Mouse (Mus musculus): ENCODE results near the gene Avpi1. TPM values are rescaled to one million over a fixed set of nuclear protein-coding genes. Genes with fewer than 3 reads are reported as not detected.

Avpi1 gene
- total RNA-seq, 2 experiments from 2014 or later: 11.5 to 11.8 TPM

DNA sequence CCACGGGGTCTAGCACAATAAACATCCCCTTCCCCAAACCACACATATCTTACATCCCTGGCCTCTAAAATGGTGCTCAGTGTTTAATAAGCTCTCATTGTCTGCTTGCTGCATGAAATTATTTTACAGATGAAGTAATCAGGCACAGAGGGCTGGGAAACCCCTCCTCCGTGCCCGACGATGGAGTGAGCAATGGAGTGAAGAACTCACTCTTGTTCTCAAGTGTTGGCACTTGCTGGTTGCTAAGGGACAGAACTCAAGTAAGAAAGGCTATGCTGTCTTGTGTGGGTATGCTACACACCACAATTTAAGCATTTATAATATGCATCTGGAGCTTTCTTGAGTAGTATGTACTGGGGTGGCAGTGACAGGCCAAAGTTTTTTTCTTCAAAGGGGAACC lies 16.4 kb upstream of the Avpi1 start:
- DNase-seq (ENCODE audit: low spot score in 2 of 2): no peak

DNA sequence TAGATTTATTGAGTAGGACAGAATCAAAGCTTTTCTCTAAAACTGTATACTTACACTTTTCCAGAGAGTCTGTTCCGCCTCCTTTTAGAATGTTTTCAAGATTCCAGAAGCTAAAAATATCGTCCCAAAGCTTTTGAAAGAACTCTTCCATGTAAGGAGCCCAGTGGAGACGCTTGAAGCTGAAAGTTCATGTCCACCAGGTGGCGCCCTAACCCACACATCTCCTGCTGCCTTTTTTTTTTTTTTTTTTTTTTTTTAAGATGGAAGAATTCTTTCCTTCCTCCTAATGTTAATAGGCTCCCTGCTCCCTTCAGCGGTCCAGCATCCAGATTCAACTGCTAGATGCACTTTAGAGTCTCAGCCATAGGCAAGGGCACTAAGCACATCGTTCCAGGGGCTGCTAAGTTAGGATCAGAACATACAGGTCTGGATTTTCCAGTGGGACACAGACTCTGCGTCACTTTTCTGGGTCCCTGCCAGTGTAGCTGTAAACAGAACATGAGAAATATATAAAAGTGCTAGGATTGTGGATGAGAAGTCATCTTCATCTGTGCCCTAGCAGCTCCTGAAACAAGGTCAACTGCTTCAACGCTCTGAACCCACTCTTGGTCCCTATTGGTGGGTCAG lies 15.8 kb upstream of the Avpi1 start:
- peak; percentile 77 to 88 for DNase-seq (ENCODE audit: low spot score in 2 of 2)

GRCm38 (mm10) chr19:42144067-42144466 lies 15.2 kb upstream of the Avpi1 start:
- DNase-seq (ENCODE audit: low spot score in 2 of 2): no peak

DNA sequence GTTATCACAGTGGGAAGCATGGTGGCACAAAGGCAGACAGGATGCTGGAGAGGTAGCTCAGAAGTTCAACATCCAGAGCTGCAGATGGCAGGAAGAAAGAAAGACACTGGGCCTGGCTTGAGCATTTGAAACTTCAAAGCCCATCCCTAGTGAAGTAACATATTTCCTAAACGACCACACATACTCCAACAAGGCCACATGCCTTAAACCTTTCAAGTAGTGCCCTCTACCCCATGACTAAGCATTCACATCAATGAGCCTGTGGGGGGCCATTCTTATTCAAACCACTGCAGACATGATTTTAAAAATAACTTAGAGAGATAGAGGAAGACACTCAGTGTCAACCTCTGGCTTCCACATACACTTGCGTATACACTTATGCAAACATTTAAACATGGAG lies 13.9 kb upstream of the Avpi1 start:
- no peak for DNase-seq (ENCODE audit: low spot score in 2 of 2)

GRCm38 (mm10) chr19:42141998-42142397 lies 13.1 kb upstream of the Avpi1 start:
- DNase-seq (ENCODE audit: low spot score in 2 of 2): no peak

GRCm38 (mm10) chr19:42139724-42140517 lies 11.1 kb upstream of the Avpi1 start:
- DNase-seq (ENCODE audit: low spot score in 2 of 2): no peak

- no peak for DNase-seq (ENCODE audit: low spot score in 2 of 2)
Observed at GRCm38 (mm10) chr19:42138517-42139285, 9.8 kb upstream of the Avpi1 start.

GRCm38 (mm10) chr19:42137167-42137672 lies 8.4 kb upstream of the Avpi1 start:
- no peak for DNase-seq (ENCODE audit: low spot score in 2 of 2)

DNA sequence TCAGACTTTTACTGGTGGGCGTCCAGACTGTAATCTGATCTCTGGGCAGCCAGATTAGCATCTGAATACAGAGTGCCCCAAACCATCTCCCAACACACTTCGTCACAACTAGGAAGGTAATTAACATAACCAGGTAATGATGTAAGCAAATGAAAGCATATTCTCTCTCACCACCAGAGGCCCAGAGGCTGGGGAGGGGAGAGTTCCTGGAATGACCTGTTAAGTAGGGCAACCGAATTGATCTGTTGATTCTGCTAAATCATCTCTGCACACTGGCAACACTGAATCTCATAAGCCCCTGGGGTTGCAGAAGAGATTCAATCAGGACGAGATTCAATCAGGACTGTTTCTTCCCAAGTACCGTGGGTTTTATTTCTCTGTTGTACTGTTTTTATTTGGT lies 7.3 kb upstream of the Avpi1 start:
- DNase-seq (ENCODE audit: low spot score in 2 of 2): no peak

GRCm38 (mm10) chr19:42135070-42135469 lies 6.2 kb upstream of the Avpi1 start:
- no peak for DNase-seq (ENCODE audit: low spot score in 2 of 2)

DNA sequence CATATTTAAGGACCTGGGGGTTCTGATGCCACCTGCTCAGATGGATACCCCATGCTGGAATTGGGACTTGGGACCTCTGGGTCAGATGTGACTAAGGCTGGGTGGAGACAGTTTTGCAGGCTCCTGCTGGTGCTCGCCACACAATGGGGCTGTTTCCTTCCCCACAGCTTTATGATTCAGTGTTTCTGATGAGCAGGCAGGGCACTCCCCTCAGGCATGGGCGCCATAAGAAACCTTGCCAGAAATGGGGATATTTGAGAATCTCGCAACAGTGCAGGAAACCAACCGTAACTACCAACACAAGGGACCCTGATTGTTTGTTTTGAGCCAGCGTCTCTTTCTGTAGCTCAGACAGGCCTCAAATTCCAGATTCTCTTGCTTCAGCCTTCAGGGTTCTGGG lies 2.2 kb upstream of the Avpi1 start:
- DNase-seq (ENCODE audit: low spot score in 2 of 2): no peak

DNA sequence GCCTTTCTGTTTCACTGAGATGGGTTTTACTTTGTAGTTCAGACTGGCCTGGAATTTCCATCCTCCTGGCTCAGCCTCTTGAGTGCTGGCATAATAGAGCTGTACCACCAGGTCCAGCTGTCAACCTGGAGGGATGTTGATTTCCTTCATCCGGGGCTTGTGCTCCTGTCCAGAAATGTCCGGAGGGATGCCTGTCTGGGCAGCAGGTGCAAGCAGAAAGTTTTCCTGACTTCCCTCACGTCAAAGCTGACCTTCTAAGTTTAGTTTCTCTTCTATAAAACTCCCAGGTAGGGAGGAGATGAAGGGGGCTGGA lies 1.4 kb upstream of the Avpi1 start:
- no peak for DNase-seq (ENCODE audit: low spot score in 2 of 2)

DNA sequence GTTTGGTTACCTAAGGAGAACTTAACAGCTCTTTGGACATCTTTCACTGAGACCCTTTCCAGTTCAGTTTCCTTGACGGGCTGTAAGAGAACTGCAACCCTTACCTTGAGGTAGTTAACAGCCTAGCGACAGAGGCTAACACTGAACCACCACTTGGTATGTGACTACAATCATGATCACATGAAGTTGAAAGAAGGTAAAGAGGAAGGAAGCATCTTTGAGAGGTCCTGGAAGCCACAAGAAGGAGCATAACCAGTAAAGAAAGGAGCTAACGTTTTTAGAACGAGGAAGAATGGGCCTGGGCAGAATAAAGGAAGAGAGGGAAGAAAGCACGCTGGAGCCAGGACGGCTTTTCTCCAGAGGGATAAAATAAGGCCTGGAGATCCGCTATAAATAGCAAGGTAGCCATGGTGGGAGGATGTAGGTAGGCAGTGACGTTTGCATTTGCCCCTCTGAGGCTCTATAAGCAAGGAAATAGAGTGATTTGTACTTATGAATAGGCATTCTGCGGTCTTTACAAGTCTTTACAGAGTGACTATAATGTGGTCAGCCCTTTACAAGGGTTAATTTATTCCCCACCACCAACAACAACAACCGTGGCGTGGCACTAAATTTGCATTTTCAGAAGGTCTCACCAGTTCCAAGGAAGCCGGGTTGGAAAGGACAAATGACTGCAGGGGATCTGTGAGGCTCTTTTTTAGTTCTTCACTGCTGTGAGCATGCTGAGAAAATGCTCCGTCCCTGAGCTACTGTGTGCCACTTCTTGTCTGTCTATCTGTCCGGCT lies 842 bp upstream of the Avpi1 start:
- DNase-seq (ENCODE audit: low spot score in 2 of 2): no peak

GRCm38 (mm10) chr19:42128052-42128740 lies 663 bp downstream of the Avpi1 start:
- no peak for DNase-seq (ENCODE audit: low spot score in 2 of 2)

DNA sequence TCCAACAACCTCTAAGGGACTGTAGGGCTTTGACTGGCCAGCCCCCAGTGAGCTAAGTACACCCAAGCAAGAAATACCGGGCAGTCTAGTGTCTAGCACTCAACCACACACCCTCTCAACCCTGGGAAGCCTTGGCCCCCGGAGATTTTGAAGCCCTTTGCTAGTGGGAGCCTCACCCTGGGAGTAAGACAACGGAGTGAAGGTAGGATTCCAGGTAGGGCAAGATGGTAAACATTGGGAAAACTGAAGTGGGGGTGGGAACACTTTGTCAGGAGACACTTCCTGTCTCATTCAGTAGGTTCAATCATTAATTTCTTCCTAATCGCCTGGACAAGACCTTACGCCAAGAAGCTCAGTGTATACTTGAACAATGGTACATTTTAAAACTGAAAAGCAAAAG lies 1.8 kb downstream of the Avpi1 start:
- no peak for DNase-seq (ENCODE audit: low spot score in 2 of 2)

DNA sequence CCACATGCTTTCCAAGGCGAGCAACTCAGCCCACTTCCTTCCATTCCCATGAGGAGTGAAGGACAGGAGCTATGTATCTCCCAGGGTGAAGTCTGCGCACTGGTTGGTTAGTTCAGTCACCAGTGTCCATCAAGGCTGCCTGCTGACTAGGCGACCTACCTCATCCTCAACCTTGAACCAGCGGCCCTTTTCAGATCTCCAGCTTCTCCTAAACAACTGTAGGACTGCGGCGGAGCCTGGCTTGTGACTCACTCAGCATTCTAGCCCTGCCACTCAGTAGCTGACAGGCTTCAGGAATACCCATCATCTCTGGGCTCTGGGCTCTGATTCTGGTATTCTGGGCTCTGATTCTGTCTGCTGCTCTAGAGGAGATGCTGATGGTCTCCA lies 2.6 kb downstream of the Avpi1 start:
- no peak for DNase-seq (ENCODE audit: low spot score in 2 of 2)

- no peak for DNase-seq (ENCODE audit: low spot score in 2 of 2)
Observed at GRCm38 (mm10) chr19:42125501-42126218, 3.2 kb downstream of the Avpi1 start.

DNA sequence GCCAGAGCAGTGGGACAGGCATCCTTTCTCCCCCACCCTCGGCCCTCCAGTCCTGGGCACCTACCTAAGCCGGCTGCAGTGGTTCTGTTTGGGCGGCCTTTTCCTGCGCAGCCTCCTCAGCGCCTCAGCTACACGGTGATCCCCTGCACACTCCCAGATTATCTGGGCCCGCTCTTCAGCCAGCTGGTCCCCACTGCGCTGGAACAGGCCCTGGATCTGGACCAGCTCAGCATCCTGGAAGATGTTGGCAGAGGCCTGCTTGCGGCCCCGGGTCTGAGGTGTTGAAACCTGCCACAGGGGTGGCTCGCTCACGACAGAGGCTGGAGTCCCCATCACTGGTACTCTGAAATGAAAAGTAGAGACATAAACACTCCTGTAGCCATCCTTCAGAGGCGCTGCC lies 4.2 kb downstream of the Avpi1 start:
- no peak for DNase-seq (ENCODE audit: low spot score in 2 of 2)

DNA sequence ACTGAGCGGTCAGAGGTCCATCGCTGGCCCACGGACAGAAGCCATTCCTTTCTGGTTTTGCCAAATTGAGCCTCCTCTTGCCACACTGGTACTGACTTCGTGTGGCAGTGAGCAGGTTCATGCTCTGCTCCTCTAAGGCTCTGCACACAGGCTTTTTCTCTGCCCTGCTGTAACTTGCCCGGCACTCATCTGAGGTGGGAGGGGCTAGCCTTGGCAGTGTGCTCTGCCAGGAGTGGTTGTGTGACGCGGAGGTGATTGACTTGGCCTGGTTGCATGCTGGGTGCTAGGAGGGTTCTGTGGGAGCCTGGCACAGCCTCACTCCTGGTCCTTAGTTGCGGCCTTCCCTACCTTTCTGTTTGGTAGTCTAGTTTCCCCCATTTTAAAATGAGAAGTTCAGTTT lies 8.4 kb downstream of the Avpi1 start:
- DNase-seq (ENCODE audit: low spot score in 2 of 2): no peak

DNA sequence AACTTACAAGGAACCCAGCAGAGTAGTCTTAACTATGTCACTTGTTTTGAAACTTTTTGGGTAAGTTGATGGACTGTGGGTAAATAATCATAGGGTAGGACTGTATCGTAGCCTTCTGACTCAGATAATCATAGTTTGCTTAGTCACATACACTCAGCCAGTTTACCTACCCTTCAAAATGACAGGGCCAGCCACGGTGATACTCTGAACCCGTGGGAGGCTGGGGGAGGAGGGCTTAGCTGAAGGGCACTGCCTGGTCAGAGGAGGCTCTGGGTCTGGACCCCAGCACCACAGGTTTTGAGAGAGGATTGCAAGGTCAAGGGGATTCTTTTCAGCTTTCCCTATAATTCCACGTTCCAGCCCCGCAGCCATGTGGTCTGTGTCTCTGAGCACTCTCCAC lies 10.3 kb downstream of the Avpi1 start:
- DNase-seq (ENCODE audit: low spot score in 2 of 2): no peak

Measured in gastrocnemius, postnatal 4 days (tissue).